Mouse (Mus musculus) embryo, embryonic 10.5 days (tissue): Measurements from ENCODE around the gene Zfyve1.
"Not testable (repeated sequence)": the region's sequence is repeated elsewhere in the genome, so short reads cannot be mapped to it uniquely, and the experiment has no call there.

ENCODE experiments used
- DNase-seq: peaks from one replicate; pipeline ENCODE4 v3.0.0-alpha.2; 2015; ENCODE audit warnings: low spot score

Gene Zfyve1

DNA sequence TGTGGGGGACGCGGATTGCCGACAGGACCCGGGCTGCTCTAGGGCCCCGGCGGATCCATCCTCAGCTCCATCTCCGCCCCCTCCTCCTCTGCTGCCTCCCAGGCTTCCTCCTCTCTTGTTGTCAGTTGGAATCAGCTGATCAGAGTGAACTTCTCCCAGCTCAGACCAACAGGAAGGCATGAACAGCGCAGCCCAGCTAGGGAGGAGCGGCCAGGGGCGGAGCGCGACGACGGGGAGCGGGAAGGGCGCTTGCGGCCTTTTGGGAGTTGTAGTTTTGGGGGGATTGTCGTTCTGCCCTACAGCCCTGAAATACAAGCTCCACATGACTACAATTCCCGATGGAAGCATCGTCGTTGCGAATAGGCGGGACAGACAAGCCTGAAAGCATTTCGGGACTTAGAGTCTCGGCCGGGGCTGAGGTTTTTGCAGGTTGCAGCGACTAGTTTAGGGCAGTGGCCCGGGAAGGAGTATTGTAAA is at the start of gene Zfyve1:
TSS of gene Zfyve1 (minus strand) at position 198 of the 477 bp plus-strand sequence.
- peak; percentile 98 for DNase-seq

DNA sequence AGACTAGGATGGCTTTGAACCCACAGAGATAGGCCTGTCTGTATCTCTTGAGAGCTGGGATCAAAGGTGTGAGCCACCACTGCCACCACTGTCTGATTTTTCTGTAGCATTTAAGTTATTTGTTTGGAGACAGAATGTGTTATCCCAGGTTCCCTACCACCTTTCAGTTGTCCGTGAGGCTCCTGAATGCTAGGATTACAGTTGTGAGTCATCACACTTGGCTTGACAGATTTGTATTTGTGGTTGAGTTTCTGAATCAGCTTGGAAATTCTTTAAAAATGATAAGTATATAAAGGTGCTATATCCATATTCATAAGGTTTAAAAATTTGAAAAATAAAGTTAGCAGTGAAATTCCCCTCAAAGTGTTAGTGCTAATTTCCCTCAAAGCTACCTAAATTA is 46.1 kb upstream of the Zfyve1 start:
- no peak for DNase-seq

DNA sequence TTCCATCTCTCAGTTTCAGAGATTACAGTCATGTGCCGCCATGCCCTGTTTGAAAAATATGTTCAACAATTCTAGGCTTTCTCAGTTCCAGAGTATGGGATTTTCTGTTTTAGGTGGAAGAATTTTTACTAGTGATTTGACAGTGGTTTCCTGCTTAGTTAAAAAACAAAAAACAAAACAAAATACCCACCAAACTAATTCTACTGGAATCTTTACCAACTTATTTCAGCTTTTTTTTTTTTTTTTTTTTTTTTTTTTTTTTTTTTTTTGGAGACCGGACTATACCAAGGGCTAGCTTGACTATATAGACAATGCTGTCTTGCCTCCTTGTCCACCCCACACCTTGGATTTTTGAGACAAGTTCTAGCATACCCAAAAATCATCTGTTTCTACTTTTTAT is 44.2 kb upstream of the Zfyve1 start:
- no peak for DNase-seq

DNA sequence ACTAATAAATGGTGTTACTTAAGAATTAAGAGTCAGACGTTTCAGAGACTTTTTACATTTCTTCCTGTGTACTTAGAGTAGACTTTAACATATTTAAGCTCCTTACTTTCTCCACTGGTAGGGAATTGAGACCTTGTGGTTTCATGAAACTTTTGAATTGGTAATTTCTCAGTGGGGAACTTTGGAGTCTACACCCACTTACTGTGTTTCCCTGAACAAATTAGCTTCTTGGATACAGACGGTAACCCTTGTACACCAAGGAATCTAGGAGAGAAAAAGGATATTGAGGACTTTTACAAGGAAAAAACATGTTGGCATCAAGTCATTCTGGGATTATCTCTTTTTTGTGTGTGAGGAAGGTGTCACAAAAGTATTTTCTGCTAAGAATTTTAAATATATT is 36.8 kb upstream of the Zfyve1 start:
- no peak for DNase-seq

DNA sequence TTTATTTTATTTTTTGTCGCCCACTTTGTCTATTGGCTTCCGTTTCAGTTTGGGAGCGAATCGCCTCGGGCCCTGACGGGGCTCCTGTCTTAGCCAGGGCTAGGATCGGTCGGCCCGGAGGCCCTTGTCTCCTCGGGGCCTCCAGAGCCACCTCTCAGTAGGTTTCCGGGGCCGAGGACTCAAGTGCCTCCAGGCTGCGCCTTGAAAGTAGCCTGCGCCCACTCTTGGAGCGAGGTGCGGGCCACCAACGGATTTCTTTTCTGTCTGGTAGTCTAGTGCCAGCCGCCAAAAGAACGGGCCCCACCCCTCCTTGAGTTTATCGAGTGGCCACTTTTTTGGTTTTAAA is 35.6 kb upstream of the Zfyve1 start:
- DNase-seq, result peak; percentile 72

DNA sequence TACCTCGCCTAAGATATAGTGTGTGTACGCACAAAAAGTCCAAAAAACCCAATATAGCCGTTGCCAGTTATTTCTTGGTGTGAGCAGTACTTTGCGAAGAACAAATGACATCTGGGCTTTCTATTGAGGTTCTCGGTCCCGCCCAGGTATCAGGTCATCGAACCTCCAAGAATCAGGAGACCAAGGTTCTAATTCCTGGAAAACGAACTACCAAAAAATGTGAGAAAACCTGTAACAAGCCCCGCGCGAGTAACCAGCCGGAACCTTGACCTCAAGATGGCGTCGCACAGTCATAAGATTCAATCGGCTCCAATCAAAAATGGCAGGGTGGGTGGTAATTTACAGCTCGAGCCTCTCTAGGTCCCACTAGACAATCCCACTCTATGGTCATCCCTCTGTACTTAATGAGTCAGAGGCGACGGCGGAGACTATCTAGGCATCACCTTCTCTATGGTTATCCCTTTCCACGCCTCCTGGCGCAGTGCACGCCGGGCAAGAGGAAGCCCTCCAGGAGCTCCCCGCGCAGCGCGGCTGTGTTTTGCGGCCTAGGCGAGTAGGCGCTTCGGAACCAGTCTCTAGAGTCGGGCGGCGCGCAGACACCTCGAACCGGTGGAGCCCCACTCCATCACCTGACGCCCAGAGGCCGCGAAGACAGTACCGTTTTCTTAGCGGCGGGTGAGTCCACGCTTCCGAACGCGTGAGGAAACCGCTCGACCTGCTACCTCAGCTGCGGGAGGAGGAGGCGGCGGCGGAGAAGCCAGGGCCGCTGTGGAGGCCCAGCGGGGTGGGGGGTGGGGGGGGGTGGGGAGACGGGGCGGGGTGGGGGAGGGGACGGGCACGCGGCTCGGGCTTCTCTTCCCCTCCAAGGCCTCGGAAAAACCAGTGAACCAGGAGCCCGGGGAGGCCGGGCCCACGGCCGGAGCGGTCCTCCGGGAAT is 35.0 kb upstream of the Zfyve1 start:
- DNase-seq, result peak; percentile 99

DNA sequence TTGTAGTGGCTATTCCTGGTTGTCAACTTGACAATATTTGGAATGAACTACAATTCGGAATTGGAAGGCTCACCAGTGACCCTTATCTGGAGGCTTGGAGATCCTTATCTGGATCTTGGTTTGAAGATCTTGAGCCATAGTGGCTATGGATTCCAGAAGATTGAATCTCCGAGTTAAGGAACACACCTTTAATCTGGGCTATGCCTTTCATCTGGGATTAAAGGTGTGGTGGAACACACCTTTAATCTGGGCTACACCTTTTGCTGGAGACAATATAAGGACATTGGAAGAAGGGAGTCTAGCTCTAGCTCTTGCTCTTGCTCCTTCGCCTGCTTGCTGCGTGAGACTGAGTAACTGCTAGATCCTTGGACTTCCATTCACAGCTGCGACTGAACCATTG is 33.9 kb upstream of the Zfyve1 start, which contains the start of gene Rbm25:
TSS of gene Rbm25 (plus strand) at position 301 of the 400 bp plus-strand sequence.
- not testable (repeated sequence) for DNase-seq

- DNase-seq, result no peak
Observed at GRCm38 (mm10) chr12:83624321-83624720, 27.3 kb upstream of the Zfyve1 start.

GRCm38 (mm10) chr12:83622031-83622755 is 25.2 kb upstream of the Zfyve1 start:
- DNase-seq, result no peak

GRCm38 (mm10) chr12:83620694-83621093 is 23.7 kb upstream of the Zfyve1 start:
- not testable (repeated sequence) for DNase-seq

- no peak for DNase-seq
Observed at GRCm38 (mm10) chr12:83618981-83619380, 22.0 kb upstream of the Zfyve1 start.

- DNase-seq, result no peak
Observed at GRCm38 (mm10) chr12:83617261-83617660, 20.2 kb upstream of the Zfyve1 start.

- not testable (repeated sequence) for DNase-seq
Observed at GRCm38 (mm10) chr12:83606411-83606810, 9.4 kb upstream of the Zfyve1 start.

- no peak for DNase-seq
Observed at GRCm38 (mm10) chr12:83602285-83602684, 5.3 kb upstream of the Zfyve1 start.

GRCm38 (mm10) chr12:83597881-83598280 is 859 bp upstream of the Zfyve1 start:
- no peak for DNase-seq

- peak; percentile 28 for DNase-seq
Observed at GRCm38 (mm10) chr12:83596191-83596954, 649 bp downstream of the Zfyve1 start.

DNA sequence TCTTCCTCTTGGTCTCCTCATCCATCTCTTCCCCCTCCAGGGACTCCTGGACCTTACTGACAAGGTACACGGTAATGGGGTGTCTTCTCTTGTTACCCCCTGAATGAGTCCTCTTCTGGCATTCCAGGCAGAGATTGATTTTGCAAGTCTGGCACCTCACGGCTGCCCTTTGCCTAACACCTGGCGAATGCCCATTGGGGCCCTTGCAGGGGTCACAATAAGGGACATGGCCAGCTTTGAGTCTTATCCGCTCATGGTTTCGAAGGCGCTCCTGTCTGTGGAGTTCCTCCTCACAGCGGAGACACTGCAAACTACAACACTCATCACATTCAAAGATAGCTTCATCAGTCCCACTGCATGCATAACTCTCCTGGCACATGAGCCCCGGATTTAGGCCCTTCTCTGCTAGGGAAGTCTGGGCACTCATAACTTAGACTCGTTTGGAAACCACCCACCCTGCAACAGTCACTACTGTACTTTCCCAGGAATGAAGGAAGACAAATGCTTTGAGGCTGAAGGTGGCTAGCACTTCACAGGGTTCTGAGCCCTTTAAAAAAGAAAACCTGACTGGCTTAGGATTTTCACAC is 2.5 kb downstream of the Zfyve1 start:
- no peak for DNase-seq

DNA sequence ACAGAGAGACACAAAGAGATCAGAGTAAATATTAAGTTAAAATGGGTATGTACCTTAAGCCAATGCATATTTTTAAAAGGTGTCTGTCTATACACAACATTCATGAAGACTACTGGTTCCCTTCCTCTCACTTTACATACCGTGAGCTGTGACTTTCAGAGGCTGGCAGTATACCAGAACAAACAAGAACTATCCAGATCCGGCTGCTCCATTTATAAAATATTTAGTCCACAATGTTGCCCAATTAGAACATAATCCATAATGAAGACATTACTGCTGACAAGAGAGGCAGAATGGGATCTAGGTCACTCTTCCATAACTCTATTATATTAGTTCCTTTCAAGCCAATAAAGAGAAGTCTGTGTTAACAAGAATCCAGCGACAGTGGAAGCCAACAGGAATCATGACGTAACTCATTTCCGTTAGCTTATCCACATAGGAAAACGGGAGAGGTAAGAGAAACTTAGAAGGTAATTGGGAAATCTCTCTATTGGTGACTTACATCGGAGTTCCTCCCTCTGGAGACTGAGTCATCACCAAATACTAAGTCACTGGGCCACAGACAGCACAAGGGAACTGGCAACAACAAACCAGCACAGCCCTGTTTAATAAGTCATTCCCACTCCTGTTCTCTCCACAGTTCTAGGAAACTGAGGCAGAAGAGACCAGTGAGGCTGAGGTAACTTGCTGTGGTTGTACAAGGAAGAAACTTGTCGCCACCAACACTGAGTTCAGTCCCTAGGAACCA is 5.1 kb downstream of the Zfyve1 start:
- DNase-seq, result no peak

GRCm38 (mm10) chr12:83586628-83587027 is 10.4 kb downstream of the Zfyve1 start:
- no peak for DNase-seq

- no peak for DNase-seq
Observed at GRCm38 (mm10) chr12:83582747-83583146, 14.3 kb downstream of the Zfyve1 start.

DNA sequence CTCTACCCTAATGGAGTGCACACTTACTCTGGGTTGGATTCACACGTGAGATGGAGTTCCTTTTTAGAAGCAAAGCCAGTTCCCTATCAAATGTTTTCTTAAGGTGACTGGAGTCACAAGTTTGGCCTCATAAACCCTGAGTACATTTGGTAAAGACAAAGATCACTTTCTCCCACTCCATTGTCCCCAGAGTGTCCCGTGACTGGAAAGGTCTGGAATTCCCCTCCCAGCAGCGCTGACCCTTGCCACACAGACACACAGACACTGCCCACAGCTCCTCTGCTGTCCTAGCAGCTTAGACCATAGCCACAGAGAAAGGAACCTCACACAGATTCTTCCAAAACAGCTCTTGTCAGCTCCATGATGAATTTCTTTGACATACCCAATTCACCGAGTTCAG is 14.9 kb downstream of the Zfyve1 start:
- no peak for DNase-seq
